Mouse (Mus musculus) midbrain, embryonic 10.5 days (tissue): ENCODE results near the gene Pcid2. TPM values are rescaled to one million over a fixed set of nuclear protein-coding genes. Genes with fewer than 3 reads are reported as not detected.

Experiments used
- DNase-seq: peaks from one replicate; pipeline ENCODE4 v3.0.0-alpha.2; 2017; ENCODE audit warnings: low spot score
- H3K27ac ChIP-seq: fragments of 300-500 bp; sonication (generic); replicated peaks from 2 replicates; pipeline ENCODE4 v1.5.1; 2016; ENCODE audit warnings: mild to moderate bottlenecking
- H3K27me3 ChIP-seq: fragments of 300-500 bp; sonication (generic); 2 replicates; pipeline ENCODE4 v1.6.1; 2016; ENCODE audit warnings: low read depth, mild to moderate bottlenecking; ENCODE audit not compliant: poor library complexity, severe bottlenecking
- H3K36me3 ChIP-seq: fragments of 300-500 bp; sonication (generic); 2 replicates; pipeline ENCODE4 v1.6.1; 2016; ENCODE audit warnings: mild to moderate bottlenecking, moderate library complexity
- H3K4me1 ChIP-seq: fragments of 300-500 bp; sonication (generic); 2 replicates; pipeline ENCODE4 v1.6.1; 2016
- H3K4me3 ChIP-seq: fragments of 300-500 bp; sonication (generic); 2 replicates; pipeline ENCODE4 v1.5.1; 2016; ENCODE audit warnings: mild to moderate bottlenecking, moderate library complexity
- H3K9me3 ChIP-seq: fragments of 300-500 bp; sonication (generic); replicated peaks from 2 replicates; pipeline ENCODE4 v1.6.1; 2016; ENCODE audit warnings: mild to moderate bottlenecking
- WGBS: fragments of 180-500 bp; shearing (Covaris S2); methylation state at CpG from one replicate; pipeline ENCODE4 v1.1.7; 2016; 5-methylcytosine and 5-hydroxymethylcytosine counted together
- polyA plus RNA-seq: library from polyadenylated mRNA; unstranded; fragments of >200 nt; fragmentation: Nextera tagmentation; extraction: Ambion mirVana; gene quantifications from 2 replicates; pipeline ENCODE4 v1.2.1, GENCODE M21; 2016

The Pcid2 gene
- polyA plus RNA-seq, 1 experiment from 2014 or later, result 58.8 TPM

DNA sequence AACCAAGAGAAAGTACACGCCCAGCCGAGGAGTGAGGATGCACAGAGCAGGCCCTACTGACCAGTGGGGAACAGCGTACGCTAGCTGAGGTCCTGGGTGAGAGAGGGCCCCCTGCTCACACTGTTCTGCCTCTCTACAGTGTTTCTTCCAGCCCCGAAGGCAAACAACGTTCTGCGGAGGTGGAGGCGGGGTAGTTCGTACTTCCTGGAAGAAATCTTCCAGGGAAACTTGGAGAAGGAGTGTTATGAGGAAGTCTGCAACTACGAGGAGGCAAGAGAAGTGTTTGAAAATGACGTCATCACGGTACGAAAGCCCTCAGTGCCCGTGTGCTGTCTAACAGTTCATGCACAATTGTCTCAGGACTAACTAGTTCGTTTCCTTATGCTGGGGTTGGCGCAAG is 42.1 kb downstream of the Pcid2 start:
- H3K4me1 ChIP-seq, result no peaks in the 10 kb centered on the region
- H3K4me3 ChIP-seq, result no peak overlapping the region
- no peak for DNase-seq
- no peaks in the 10 kb centered on the region for H3K9me3 ChIP-seq
- no peaks in the 10 kb centered on the region for H3K27me3 ChIP-seq
- no peaks in the 10 kb centered on the region for H3K36me3 ChIP-seq
- 85% methylated on average over 16 of the region's 16 CpGs for WGBS
- no peak overlapping the region for H3K27ac ChIP-seq

DNA sequence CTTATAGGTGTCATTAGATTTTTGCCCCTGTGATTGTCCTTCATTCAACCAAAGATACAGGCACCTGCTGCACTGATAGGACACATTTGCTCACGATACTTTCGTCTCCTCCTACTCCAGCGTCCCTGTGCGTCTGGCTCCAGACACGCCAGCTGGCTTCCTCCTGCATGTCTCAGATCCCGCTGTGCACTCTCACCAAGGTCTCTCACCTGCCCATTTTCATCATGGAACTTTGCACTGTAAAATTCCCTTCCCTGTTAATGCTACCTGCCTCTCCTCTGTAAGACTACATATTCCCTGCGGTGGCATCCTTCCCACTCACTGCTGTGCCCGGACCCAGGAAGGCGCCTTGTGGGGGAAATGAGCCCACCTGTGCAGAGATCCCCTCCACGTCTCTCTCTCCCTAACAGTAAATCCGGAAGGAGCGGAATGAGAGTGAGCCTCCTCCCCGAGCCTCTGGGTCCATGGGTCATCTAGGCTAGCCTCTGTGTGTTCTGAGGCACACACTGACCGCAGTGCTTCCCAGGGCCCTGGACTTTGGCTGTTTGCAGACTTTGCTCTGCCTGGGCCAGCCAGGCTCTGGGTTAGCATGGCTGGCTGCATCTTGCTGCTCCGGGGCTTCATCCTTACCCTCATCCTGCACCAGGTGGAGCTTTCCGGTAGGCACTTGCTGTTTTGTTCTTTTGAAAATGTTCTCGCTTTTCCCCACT is 44.7 kb downstream of the Pcid2 start, which contains the start of gene Proz:
Gene Proz, plus strand, starts transcription at position 474 of the 710 bp plus-strand sequence.
- H3K9me3 ChIP-seq, result no peaks in the 10 kb centered on the region
- no peak within 1 kb of the TSS for H3K27ac ChIP-seq
- H3K4me3 ChIP-seq, result no peak within 1 kb of the TSS
- H3K36me3 ChIP-seq, result no peaks in the 10 kb centered on the region
- no peaks in the 10 kb centered on the region for H3K4me1 ChIP-seq
- WGBS, result 85% methylated on average over 17 of the region's 17 CpGs
- H3K27me3 ChIP-seq, result no peaks in the 10 kb centered on the region
- DNase-seq, result no peak

DNA sequence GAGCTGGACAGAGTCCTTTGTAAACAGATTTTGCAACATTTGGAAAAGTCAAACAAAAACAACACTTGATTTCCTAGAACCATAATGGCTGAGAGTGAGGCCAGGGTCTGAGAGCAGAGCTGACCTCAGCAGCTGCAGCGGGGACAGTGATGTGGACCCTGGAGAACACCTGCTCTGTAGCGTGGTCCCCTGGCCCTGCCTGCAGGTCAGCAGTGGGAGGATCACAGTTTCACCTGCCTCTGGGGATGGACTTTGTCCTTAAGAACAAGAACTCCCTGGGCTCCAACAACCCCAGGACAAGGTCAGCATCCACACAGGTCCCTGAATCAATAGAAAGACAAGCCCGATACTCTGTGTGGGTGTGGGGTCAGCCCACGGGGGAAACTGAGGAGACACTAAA is 47.9 kb downstream of the Pcid2 start:
- no peaks in the 10 kb centered on the region for H3K4me1 ChIP-seq
- H3K27ac ChIP-seq, result no peak overlapping the region
- 85% methylated on average over 4 of the region's 4 CpGs for WGBS
- no peak overlapping the region for H3K4me3 ChIP-seq
- H3K9me3 ChIP-seq, result no peaks in the 10 kb centered on the region
- H3K36me3 ChIP-seq, result no peaks in the 10 kb centered on the region
- H3K27me3 ChIP-seq, result 0 out of 2 replicates have a peak, but pooled peaks cover 6% of the 10 kb centered on the region
- no peak for DNase-seq

DNA sequence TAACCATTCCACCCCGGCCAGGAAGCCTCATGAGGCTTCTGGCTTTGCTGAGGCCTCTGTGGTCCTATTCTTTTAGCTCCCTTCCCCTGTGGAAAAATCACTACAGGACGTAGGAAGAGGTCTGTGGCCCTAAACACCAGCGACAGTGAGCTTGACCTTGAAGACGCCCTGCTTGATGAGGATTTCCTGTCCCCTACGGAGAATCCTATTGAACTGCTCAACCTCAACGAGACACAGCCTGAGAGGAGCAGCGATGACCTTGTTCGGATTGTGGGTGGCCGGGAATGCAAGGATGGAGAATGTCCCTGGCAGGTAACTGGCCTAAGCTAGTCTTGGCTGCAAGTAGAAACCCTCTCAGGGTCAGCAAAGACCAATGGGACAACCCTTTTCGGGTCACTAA is 54.7 kb downstream of the Pcid2 start:
- Histone ChIP-seq H3K27me3 (0 out of 2 replicates have a peak, but pooled peaks cover 6% of the 10 kb centered on the region), H3K4me1 (no peaks in the 10 kb centered on the region), H3K36me3 (no peaks in the 10 kb centered on the region), H3K9me3 (no peaks in the 10 kb centered on the region), H3K27ac (no peak overlapping the region), H3K4me3 (no peak overlapping the region)
- DNase-seq, result no peak
- 73% methylated on average over 10 of the region's 10 CpGs for WGBS

DNA sequence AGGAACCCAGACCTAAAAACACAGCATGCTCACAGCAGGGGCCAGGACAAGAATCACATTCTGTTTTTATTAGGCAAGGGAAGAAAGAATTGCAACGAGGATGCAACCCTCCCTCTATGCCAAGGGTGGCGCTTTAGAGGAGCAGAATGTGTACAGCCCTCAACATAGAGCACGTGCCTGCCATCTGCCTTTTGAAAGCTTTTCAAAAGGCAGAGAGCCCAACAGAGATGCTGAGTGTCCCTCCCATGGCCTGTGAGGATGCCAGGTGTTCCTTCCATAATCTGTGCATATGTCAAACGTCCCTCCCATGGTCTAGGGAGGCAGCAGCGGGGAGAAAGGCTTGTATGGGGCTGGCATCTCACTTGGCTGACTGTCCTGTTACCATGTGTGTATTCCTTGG is 57.6 kb downstream of the Pcid2 start:
- Histone ChIP-seq H3K27ac (no peak overlapping the region), H3K27me3 (0 out of 2 replicates have a peak, but pooled peaks cover 7% of the 10 kb centered on the region), H3K9me3 (no peaks in the 10 kb centered on the region), H3K4me3 (no peak overlapping the region), H3K36me3 (no peaks in the 10 kb centered on the region), H3K4me1 (no peaks in the 10 kb centered on the region)
- DNase-seq, result no peak
- 61% methylated on average over 5 of the region's 5 CpGs for WGBS

DNA sequence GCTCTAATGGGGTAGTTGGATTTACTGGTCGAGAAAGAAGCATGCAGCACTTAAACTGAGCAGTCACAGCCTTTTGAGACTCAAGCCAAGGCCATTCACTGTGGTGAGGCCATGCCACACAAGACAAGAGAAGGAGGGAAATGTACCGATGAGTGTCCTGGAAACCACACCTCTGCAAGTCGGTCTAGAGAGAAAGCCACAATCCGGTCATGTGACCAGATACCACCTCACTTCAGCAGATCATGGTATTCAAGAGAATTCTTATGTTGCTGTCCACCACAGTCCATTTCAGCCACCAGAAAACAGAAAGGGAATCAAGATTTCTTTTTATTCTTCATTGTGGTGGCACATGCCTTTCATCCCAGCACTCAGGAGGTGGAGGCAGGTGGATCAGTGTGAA is 63.8 kb downstream of the Pcid2 start:
- DNase-seq, result no peak
- Histone ChIP-seq H3K36me3 (no peaks in the 10 kb centered on the region), H3K4me1 (peaks cover 25% of the 10 kb centered on the region), H3K27ac (no peak overlapping the region), H3K27me3 (peaks cover 47% of the 10 kb centered on the region; the same call in 1 of the 2 replicates), H3K4me3 (no peak overlapping the region), H3K9me3 (no peaks in the 10 kb centered on the region)
- WGBS, result 87% methylated on average over 4 of the region's 4 CpGs

DNA sequence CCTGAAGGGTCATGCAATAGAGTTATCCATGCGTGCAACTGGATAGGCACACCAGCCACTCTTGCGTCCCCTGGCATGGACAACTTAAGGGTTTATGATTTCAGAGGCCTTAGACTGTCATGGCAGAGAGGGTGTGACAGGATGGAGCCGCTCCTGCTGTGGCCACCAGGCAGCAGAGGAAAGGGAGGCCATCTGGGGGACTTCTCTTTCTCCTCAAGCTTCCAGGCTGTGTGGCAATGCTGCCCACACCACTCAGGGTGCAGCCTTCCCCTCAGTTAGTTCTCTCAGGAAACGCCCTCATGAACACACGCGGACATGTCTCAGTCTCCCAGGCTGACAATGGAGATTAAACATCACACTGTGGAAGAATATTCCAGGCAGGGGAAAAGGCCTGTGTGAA is 66.2 kb downstream of the Pcid2 start:
- H3K9me3 ChIP-seq, result no peaks in the 10 kb centered on the region
- no peak for DNase-seq
- no peak overlapping the region for H3K27ac ChIP-seq
- H3K27me3 ChIP-seq, result peaks cover 57% of the 10 kb centered on the region
- WGBS, result 84% methylated on average over 6 of the region's 6 CpGs
- peaks cover 25% of the 10 kb centered on the region for H3K4me1 ChIP-seq
- H3K4me3 ChIP-seq, result no peak overlapping the region
- H3K36me3 ChIP-seq, result no peaks in the 10 kb centered on the region

DNA sequence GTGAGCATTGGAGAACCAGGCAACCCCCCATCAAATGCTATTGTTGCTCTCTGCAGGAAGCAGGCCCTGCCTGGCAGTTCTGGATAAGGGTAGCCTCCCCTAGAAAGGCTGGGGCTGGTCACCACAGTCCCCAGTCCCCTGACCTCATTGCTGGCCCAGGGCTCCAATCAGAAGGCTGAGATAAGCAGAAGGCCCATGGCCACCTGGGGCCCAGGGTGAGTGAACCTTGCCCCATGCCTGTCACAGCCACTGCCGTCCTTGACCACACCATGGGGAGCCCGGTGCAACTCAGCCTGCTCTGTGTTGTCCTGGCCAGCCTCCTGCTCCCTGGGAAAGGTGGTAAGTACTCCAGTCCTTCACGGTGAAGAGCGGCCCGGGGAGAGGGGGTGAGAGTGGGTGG is 67.7 kb downstream of the Pcid2 start:
- H3K9me3 ChIP-seq, result no peaks in the 10 kb centered on the region
- 0 out of 2 replicates have a peak overlapping the region, but pooled peaks have one; percentile 4 for H3K27ac ChIP-seq
- no peak overlapping the region for H3K4me3 ChIP-seq
- H3K4me1 ChIP-seq, result peaks cover 25% of the 10 kb centered on the region
- no peak for DNase-seq
- 48% methylated on average over 5 of the region's 5 CpGs for WGBS
- peaks cover 49% of the 10 kb centered on the region for H3K27me3 ChIP-seq
- no peaks in the 10 kb centered on the region for H3K36me3 ChIP-seq

DNA sequence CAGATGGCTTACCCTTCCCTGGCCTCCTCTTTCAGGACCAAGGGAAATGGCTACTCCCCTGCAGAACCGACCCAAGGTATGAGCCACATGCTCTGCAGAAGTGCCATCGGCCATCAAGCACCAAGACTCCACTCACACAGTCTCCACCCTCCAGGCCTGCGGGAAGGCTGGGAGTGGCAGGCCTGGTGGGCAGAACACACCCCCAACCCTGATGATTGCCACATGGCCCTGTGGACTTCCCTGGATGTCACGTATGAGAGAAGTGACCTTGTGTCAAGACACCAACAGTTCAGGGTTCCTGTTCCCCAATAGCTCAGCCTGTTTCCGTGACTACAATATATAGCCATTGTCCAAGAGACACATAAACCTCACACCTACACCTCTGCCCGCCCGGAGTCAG is 68.2 kb downstream of the Pcid2 start, which contains the start of gene F10:
Gene F10, plus strand, starts transcription at position 294 of the 400 bp plus-strand sequence.
- H3K27ac ChIP-seq, result peak within 1 kb of the TSS; percentile 4; the same call in 1 of the 2 replicates
- no peaks in the 10 kb centered on the region for H3K36me3 ChIP-seq
- no peaks in the 10 kb centered on the region for H3K9me3 ChIP-seq
- H3K4me1 ChIP-seq, result peaks cover 25% of the 10 kb centered on the region
- H3K27me3 ChIP-seq, result peaks cover 43% of the 10 kb centered on the region
- no peak within 1 kb of the TSS for H3K4me3 ChIP-seq
- 86% methylated on average over 7 of the region's 7 CpGs for WGBS
- no peak for DNase-seq

DNA sequence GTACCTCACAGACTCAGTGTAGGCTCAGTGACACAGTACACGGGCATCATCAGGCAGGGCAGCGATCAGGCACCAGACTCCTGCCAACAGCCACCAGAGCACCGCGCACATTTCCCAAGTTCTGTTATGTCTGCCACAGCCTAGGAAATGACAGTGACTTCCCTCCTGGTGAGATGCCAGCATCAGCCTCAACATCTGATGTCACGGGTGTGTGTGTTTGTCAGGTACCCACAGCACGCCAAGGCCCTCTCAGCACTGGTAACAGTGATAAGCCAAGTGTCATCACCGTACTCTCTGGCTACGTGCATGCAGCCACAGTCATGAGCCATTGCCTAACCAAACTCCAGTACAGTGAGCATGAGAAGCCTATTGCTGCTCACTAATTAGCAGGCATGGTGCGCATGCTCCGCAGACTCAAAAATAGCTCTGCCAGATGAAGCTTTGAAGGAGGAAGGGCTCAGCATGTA is 68.9 kb downstream of the Pcid2 start:
- H3K9me3 ChIP-seq, result no peaks in the 10 kb centered on the region
- WGBS, result 93% methylated on average over 10 of the region's 10 CpGs
- H3K4me3 ChIP-seq, result no peak overlapping the region

DNA sequence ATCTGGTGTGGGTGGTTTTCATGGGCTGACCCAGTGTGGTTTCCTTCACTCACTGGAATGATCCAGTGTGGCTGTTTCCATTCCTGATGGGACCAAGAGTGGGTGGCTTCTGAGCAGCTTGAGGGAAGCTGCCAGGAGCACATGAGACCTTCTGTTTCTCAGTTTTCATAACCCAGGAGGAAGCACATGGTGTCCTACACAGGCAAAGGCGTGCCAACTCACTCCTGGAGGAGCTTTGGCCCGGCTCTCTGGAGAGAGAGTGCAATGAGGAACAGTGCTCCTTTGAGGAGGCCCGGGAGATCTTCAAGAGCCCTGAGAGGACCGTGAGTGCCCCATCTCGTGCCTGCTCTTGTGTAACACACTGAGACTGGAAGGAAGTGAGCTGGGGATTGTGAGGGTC is 76.8 kb downstream of the Pcid2 start:
- H3K27me3 ChIP-seq, result no peaks in the 10 kb centered on the region
- WGBS, result 72% methylated on average over 5 of the region's 5 CpGs
- H3K27ac ChIP-seq, result no peak overlapping the region
- H3K36me3 ChIP-seq, result no peaks in the 10 kb centered on the region
- H3K4me3 ChIP-seq, result no peak overlapping the region
- H3K9me3 ChIP-seq, result no peaks in the 10 kb centered on the region
- H3K4me1 ChIP-seq, result peaks cover 9% of the 10 kb centered on the region
- DNase-seq, result no peak

More for the DNA sequence above, 68.9 kb downstream of the Pcid2 start:
- Histone ChIP-seq H3K27ac (no peak overlapping the region), H3K36me3 (no peaks in the 10 kb centered on the region), H3K4me1 (peaks cover 25% of the 10 kb centered on the region), H3K27me3 (peaks cover 37% of the 10 kb centered on the region)
- DNase-seq, result no peak

DNA sequence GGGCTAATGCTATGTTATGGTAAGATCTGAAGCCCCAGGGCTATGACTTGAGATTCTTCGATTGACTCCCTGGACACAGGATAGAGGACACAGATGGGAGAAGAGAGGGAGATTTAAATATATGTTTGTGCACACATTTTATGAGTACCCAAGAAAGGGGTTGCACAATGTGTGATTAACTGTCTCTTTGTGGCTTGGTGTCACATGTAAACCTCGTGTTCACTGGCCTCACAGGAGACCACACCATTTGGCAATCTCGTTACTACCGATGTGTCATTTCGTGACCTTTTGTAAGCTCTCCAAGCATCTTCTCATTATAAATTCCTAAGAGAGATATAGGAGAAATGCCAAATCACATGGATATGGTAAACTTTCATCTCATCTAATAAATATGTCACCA is 77.6 kb downstream of the Pcid2 start:
- no peak overlapping the region for H3K27ac ChIP-seq
- H3K4me1 ChIP-seq, result peaks cover 9% of the 10 kb centered on the region
- H3K4me3 ChIP-seq, result no peak overlapping the region
- no peak for DNase-seq
- H3K36me3 ChIP-seq, result no peaks in the 10 kb centered on the region
- H3K27me3 ChIP-seq, result no peaks in the 10 kb centered on the region
- 92% methylated on average over 5 of the region's 5 CpGs for WGBS
- no peaks in the 10 kb centered on the region for H3K9me3 ChIP-seq
